Mouse (Mus musculus): ENCODE data around the gene Fbxw8.

Fbxw8 gene

DNA sequence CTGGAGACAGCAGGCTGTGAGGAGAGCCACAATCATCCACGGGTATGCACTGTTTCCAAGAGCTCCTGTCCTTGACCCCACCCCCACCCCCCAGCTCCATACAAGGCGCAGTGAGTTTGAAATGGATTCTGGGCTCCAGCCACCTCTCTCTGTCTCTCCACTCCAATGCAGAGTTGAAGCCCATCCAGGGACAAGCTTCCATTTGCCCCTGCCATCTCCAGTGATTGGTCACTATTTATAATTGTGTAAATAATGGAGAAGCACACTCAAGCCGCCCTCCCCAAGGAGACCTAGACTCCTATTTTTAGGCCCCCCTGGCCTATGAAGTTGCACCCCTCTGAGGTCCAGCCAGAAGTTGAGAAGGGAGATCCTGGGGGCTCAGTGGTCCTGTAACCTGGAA, 132.2 kb downstream of the Fbxw8 start:
- DNase-seq (ENCODE audit: low spot score), result no peak

DNA sequence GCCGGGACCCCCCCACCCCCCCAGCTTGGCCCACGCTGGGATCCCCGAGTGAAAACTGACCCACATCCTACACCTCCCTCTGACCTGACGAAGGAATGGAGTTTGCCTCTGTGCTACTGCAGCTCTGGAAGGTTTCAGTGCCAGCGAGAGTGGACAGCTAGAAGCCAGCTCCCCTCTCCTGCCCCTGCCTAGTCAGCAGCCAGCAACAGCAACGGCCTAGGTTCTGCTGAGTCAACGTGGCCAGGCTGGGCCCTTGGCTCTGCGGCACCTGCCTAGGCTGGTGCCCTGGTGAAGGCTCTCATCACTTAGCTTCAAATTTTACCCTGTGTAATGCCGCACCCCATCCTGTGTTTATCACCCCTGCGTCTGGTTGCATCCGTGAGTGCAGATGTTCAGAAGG, 135.4 kb downstream of the Fbxw8 start:
- no peak for DNase-seq (ENCODE audit: low spot score)

DNA sequence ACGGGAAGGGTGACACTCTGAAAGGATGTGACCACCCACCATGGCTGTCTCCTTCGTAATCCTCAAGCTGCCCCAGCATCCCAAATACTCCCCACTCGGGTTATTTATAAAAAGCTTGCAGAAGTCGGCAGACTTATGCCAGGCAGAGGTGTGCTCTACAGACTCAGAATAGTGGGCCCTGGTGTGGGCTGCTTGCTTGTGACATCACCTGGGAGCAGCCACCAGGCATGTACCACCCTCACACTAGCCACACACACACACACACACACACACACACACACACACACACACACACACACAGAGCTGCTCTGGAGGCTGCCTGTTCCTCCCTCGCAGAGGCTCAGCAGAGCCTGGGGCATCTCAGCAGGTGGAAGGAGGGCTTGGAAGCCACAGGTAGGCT, 137.7 kb downstream of the Fbxw8 start:
- DNase-seq (ENCODE audit: low spot score), result no peak

DNA sequence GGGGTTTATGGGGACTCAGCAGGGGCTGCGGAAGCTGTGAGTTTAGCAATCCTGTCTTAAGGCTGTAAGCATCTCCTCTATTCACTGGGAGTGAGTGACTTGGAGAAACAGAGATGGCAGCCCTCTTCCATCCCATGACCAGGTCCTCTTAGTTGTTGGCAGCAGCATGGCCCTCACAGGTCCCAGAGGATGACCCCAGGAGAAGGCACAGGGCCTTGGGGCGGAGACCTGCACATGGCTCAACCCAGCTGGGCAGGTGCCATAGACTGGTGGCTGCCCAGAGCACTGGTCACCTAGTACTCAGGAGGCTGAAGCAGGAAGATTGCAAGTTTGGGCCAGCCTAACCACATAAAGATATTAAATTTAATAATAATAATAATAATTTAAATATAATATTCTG, 139.6 kb downstream of the Fbxw8 start:
- no peak for DNase-seq (ENCODE audit: low spot score)

DNA sequence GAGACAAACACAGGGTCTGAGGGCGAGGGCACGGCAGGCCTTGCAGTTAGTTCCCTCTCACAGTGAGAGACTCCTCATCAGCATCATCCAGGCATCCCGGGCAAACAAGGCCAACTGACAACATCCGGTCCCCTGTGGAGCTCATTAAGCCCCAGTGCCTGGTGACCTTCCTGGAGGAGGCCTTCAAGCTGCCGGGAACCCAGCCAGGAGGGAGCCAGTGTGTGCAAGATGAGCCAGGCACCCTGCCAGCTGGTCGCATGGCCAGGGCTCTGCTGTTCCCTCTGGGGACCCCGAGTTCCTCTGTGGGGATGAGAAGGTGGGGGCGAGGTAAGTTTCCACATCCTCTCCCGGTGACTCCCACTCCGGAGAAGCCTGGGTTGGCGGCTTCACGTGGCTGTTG, 140.2 kb downstream of the Fbxw8 start:
- DNase-seq (ENCODE audit: low spot score), result no peak
